Mouse (Mus musculus) olfactory bulb, adult 2 months (tissue): ENCODE results near the gene Enpp5. TPM values are rescaled to one million over a fixed set of nuclear protein-coding genes. Genes with fewer than 3 reads are reported as not detected.
A peak's percentile ranks its signal among the peaks of the same experiment; 100 is the strongest.

ENCODE experiments used
- H3K27ac ChIP-seq: fragments of 200-500 bp; 2 replicates; pipeline ENCODE4 v1.5.1; 2012; ENCODE audit warnings: low read depth, low read length; ENCODE audit not compliant: insufficient read depth
- H3K4me1 ChIP-seq: fragments of 200-500 bp; 2 replicates; pipeline ENCODE4 v1.6.1; 2012; ENCODE audit warnings: low read length; ENCODE audit not compliant: control insufficient read depth, insufficient read depth
- H3K4me3 ChIP-seq: fragments of 200-500 bp; 2 replicates; pipeline ENCODE4 v1.5.1; 2012; ENCODE audit warnings: mild to moderate bottlenecking, low read depth, low read length, moderate library complexity; ENCODE audit not compliant: insufficient read depth
- CTCF ChIP-seq: fragments of 200-500 bp; IDR thresholded peaks from 2 replicates; pipeline ENCODE4 v1.5.1; 2012; ENCODE audit warnings: low read depth, mild to moderate bottlenecking, low read length, moderate library complexity; ENCODE audit not compliant: insufficient read depth
- POLR2A ChIP-seq: fragments of 200-500 bp; IDR thresholded peaks from 2 replicates; pipeline ENCODE4 v1.6.1; 2012; ENCODE audit warnings: mild to moderate bottlenecking, low read depth, low read length, moderate library complexity; ENCODE audit not compliant: insufficient read depth
- WGBS: fragments of 180-500 bp; shearing (Covaris S2); methylation state at CpG from one replicate; pipeline ENCODE4 v1.1.7; 2018; 5-methylcytosine and 5-hydroxymethylcytosine counted together
- polyA plus RNA-seq: library from polyadenylated mRNA; stranded (reverse); fragments of >200 nt; gene quantifications from 2 replicates; pipeline ENCODE4 v1.2.4, GENCODE M21; 2012; ENCODE audit warnings: low replicate concordance; ENCODE audit not compliant: missing spikeins, insufficient read depth, insufficient read length

Enpp5 gene
- polyA plus RNA-seq, 1 experiment: not detected

DNA sequence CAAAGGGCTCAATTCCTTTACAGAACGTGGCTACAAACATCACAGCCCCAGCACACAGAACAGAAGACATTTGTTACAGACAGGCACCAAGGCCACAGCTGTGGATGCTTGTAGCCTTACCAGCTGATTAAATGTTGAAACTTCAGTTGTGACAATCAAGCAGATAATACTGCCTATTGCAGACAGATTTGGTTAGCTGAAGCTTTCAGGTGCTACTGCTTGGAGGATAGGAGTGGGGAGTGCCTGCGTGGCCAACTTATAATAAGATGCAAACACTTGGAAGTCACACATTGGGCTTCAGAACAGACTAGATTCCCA, 811 bp upstream of the Enpp5 start:
- Histone ChIP-seq H3K27ac (no peak overlapping the region), H3K4me1 (peaks cover 3% of the 10 kb centered on the region; the same call in 1 of the 2 replicates), H3K4me3 (no peak overlapping the region)
- TF ChIP-seq CTCF: no peak
- TF ChIP-seq POLR2A: no peak
- WGBS: 59% methylated on average over 2 of the region's 2 CpGs

DNA sequence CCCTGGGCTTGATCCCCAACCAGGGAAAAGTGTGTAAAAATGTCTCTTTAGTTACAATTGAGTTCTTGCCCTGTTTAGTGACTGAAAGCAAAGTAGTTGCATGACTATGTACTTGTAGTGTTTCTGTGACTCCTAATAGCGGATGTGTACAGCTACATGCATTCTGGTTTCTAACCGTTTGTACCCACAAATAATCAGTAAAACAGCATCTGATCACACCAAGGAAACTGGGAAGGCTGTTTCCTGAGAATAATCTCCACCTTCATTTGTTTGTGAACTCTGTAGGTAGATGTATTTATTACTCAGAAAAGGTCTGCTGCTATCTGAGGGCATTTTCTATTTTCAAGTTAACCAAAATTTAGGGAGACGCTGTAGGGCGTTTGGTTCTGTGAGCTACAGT, 4.5 kb downstream of the Enpp5 start:
- no peak overlapping the region for H3K27ac ChIP-seq
- TF ChIP-seq POLR2A: no peak
- no peak for TF ChIP-seq CTCF
- H3K4me1 ChIP-seq: peaks cover 3% of the 10 kb centered on the region; the same call in 1 of the 2 replicates
- no peak overlapping the region for H3K4me3 ChIP-seq
- WGBS: 95% methylated on average over 4 of the region's 4 CpGs

DNA sequence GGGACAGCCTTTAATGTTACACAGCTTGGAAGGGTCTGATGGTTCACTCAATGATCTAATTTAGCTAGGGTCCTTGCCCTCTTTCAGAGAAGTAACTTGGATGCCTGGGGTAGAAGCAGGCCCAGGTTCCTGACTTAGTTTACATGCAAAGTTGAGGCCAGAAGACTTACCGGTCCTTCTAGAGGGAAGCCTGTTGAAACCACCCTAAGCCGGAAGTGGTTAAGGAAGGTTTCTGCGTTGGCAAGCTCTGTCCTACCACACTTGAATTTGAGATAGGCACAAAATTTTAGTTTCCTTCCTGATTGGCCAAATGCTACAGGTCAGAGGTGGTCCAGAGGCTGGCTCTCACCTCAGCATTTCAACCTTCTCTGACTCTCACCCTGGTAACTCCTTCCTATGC, 9.6 kb downstream of the Enpp5 start:
- no peak for TF ChIP-seq POLR2A
- no peak for TF ChIP-seq CTCF
- Histone ChIP-seq H3K27ac (no peak overlapping the region), H3K4me1 (no peaks in the 10 kb centered on the region), H3K4me3 (no peak overlapping the region)
- 95% methylated on average over 3 of the region's 3 CpGs for WGBS

DNA sequence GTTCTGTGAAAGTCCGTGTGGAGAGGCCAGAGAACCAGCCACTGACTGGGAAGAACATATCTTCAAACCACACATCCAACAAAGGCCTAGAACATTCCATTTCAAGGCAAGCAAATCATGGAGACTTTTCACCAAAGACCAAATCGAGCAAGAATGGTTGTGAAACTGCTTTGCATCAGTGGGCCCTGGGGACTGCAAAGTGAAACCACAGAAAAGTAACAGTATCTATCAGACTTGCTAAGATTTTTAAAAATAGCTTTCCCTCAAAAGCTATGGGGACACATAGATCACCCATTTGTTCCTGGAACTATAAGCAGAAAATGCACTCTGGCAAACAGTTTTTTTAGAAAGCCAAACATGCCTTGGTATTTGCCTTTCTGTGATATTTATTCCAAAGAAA, 12.3 kb downstream of the Enpp5 start:
- 70% methylated on average over 2 of the region's 2 CpGs for WGBS
- TF ChIP-seq CTCF (no peak), POLR2A (no peak)
- Histone ChIP-seq H3K4me1 (no peaks in the 10 kb centered on the region), H3K4me3 (no peak overlapping the region), H3K27ac (no peak overlapping the region)

DNA sequence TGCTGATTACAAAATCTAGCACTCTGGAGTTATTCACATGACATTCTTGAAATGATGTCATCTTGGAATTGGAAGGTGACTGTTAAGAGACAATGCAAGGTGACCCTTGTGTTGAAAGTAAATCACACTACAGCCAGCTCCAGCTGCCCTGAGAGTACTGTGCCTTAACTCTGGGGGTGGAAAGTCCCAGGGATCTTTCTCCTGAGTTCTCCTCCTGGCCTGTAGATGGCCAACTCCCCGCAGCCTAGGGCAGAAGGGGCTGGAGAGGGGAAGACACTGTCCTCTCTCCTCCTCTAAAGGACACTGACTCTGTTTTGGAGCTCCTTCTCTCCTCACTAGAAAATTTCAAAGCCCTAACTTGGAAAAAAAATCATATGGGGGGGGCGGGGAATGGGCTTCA, 12.9 kb downstream of the Enpp5 start:
- H3K4me1 ChIP-seq: no peaks in the 10 kb centered on the region
- 50% methylated on average over 2 of the region's 2 CpGs for WGBS
- H3K27ac ChIP-seq: no peak overlapping the region
- no peak overlapping the region for H3K4me3 ChIP-seq
- TF ChIP-seq POLR2A (no peak), CTCF (no peak)

DNA sequence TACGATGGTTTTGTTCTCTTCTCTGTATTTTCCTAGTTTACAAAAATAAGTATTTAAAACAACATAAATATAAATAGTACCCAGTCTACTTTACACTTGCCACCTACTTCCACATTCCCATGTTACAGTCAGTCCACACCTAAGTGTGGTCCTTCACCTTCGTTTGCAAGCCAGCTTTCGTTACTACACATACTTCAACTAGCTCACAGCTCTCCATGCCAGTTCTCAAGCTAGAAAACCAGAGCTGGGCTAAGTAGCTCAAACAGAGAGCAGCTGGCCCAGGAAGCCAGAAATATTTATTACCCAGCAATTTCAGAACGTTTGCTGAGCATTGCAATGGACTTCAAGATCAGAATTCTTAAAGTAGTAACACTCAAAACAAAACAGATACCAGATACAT, 21.9 kb downstream of the Enpp5 start:
- Histone ChIP-seq H3K27ac (no peak overlapping the region), H3K4me3 (no peak overlapping the region), H3K4me1 (no peaks in the 10 kb centered on the region)
- 76% methylated on average over 4 of the region's 4 CpGs for WGBS
- TF ChIP-seq CTCF (no peak), POLR2A (no peak)

DNA sequence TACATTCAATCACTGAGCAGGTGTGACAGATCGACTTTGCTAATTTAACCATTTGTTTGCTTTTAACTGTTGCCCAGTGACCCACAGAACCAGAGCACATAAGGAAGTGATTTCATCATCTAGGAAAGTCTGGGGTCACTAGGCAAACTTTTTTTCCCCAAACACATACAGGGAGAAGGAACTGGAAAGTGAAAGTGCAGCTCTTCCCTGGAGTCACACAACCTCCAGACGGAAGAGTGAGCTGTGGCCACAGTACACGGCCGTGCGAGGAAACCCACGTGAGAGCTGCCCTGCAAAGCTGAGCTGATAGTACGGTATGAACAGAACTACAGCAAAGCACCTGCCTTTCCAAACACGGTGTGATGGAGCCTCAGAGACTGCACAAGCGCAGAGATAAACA, 22.3 kb downstream of the Enpp5 start:
- WGBS: 78% methylated on average over 9 of the region's 9 CpGs
- TF ChIP-seq CTCF (no peak), POLR2A (no peak)
- H3K27ac ChIP-seq: no peak overlapping the region
- H3K4me3 ChIP-seq: no peak overlapping the region
- no peaks in the 10 kb centered on the region for H3K4me1 ChIP-seq

DNA sequence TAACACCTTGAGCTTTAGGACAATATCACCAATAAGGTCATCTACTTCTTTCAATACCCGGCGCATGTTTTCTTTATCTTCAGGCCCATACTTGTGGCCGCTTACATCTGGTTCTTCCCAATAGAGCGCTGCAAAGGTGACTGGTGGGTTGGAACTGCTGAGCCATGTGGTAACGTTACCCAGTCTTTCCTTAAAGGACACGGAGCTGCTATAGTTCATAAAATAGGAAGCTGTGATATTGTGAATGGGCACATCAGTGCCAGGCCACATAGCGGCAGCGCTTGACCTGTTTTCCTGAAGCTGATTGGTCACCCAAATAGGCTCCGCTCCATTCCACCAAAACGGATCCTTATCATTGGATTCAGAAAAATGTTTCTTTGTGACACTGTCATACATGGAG, 23.3 kb downstream of the Enpp5 start:
- Histone ChIP-seq H3K4me3 (no peak overlapping the region), H3K4me1 (no peaks in the 10 kb centered on the region), H3K27ac (no peak overlapping the region)
- 95% methylated on average over 10 of the region's 10 CpGs for WGBS
- TF ChIP-seq CTCF: no peak
- TF ChIP-seq POLR2A: no peak

DNA sequence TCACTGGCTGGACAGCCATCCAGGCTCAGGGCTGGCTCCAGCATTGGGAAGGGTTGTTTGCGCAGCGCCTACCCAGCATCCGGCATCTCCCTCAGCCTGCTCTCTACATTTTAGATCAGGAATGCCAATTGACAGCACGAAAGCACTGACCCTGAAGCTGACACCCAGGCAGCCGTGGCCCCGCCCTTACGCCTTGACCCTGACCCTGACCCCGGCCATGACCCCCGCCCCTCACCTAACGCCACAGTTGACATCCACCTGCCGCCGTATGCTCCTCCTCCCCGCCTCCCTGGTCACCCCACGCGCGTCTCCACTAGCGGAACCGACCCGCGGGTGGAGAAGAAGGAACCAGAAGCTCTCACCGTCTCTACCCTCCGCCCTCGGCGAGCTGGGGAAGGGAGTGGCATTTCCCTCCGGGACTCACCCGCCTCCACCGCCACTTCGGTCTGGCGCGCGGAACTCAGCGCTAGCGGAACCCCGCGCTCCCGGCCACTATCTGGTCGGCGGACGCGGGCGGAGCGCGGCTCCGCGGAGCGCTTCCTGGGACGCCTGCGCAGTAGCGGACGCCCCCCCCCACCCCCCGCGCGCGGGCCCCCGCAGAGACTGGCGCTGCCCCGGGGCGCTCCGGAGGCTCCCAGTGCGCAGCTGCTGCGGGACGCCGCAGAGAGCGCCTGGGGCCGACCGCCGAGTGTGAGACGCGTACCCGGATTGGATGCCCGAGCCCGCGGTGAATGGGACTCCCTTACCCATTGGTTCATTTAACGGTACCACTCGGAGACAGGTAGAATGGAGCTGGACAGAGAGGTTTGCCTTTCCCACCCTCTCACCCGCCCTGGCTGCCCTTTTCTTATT, 26.9 kb downstream of the Enpp5 start, which contains the start of gene Enpp4:
TSS of gene Enpp4 (minus strand) at position 523 of the 852 bp plus-strand sequence.
- H3K27ac ChIP-seq: peak within 1 kb of the TSS; percentile 2; the same call in 1 of the 2 replicates
- peak; percentile 63 for TF ChIP-seq POLR2A
- TF ChIP-seq CTCF: no peak

More for the DNA sequence above, 26.9 kb downstream of the Enpp5 start, which contains the start of gene Enpp4:
- WGBS: under 1% methylated on average over 76 of the region's 76 CpGs
- no peaks in the 10 kb centered on the region for H3K4me1 ChIP-seq
- H3K4me3 ChIP-seq: peak within 1 kb of the TSS; percentile 71
